Mouse (Mus musculus): ENCODE results near the gene Hs3st3a1.

Hs3st3a1 gene

DNA sequence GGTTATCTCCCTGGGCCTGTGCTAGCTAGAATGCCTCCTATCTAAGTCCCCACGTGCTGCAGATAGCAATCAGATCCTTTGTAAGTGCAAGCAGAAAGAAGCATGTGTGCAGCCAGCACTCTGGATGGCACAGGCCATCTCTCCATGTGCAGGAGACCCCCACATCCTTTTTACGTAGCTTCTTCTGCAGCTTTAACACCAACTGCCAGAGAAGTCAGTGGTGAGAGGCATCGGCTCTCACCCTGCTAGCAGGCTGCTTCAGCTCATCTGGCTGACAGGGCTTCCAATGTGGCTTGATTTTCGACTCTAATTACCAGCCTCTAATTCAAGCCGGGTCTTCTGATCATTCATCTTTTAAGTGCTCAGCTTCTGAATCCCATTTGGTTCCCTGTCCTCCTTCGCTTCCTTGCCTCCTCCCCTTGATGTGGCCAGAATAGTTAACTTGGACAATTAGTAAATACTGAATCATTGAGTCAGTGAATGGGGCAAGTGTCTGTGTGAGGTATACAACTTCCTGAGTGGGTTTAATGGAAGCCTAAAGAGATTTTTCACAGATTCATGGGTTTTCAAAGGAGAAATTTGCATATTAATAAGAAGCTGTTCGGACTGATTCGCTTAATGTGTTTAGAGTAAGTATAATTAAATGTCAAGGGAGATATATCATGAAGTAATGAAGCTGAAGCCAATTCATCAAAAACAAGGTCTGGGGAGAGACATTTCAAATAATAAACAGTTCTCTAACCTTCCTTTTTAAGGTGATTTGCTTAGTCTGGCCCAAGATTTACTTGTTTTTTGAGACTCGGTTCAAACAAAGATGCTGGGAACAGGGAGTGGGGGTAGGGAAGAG lies 54.7 kb downstream of the Hs3st3a1 start:
- no peak for DNase-seq (ENCODE audit: low read depth, low spot score)

- no peak for DNase-seq (ENCODE audit: low read depth, low spot score)
These were observed 59.3 kb downstream of the Hs3st3a1 start for GRCm38 (mm10) chr11:64494448-64494847.

- DNase-seq (ENCODE audit: low read depth, low spot score): no peak
These were observed 60.8 kb downstream of the Hs3st3a1 start for GRCm38 (mm10) chr11:64495935-64496334.

DNA sequence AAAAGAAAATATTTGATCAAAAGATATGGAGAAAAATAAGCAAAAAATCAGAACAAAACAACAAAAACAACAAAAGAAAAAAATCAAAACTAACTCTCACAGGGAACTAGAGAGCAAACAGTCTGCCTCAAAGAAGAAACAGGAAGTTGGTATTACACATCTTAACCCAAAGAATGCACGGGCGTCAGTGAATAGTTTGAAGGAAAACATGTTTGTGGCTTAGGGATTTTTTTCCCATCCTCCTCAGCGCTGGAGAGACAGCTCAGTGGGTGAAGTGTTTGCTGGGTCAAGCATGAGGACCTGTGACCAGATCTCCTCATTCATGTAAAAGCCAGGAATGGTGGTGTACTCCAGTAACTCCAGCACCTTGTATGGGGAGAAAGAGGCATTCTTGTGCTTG lies 61.5 kb downstream of the Hs3st3a1 start:
- no peak for DNase-seq (ENCODE audit: low read depth, low spot score)

DNA sequence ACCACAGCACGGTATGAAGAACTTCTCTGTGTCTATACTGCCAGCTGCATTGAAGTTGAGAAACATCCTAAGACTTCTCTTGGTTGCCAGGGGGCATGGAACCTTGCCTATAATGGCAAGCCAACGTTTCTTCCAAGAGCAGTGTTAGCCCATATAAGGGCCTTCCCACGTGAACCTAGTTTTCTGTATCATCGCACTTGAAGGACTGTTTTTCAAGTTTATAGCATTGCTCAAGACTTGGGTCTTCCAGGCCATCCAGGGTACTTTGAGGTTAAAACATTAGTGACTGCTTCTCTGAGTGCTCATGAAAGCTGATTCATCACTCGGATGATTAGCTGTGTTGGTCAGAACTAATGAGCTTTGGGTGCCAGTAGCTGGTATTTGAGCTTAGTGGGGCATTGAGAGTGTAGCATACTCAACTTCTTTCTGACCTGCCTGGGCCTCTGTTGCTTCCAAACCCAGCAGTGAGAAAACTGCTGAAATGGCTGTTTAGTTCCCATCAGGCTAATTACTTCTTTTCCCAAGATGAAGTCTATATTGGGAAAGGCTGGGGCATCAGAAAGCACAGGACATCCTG lies 65.5 kb downstream of the Hs3st3a1 start:
- DNase-seq (ENCODE audit: low read depth, low spot score): no peak

GRCm38 (mm10) chr11:64503040-64503439 lies 67.9 kb downstream of the Hs3st3a1 start:
- no peak for DNase-seq (ENCODE audit: low read depth, low spot score)

- no peak for DNase-seq (ENCODE audit: low read depth, low spot score)
These were observed 70.8 kb downstream of the Hs3st3a1 start for GRCm38 (mm10) chr11:64505924-64506323.

- DNase-seq (ENCODE audit: low read depth, low spot score): no peak
These were observed 71.9 kb downstream of the Hs3st3a1 start for GRCm38 (mm10) chr11:64507024-64507423.

DNA sequence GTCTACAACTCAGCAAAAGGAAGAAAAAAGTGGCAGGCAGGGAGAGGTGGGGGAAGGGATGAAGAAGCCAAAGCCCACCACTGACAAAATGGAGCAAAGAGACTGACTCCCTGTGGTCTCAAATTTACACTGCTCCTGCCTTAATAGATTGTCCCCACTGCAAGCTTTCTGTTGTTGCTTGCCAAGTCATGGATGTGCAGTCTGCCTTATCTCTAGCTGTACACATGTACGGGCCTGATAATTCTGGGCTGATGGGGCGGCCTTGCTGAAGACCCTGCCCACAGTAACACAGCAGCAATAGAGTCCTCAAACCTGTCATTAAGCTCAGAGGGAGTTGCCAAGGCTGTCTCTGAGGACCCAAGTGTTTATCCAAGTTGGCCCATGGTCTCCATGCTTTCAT lies 74.0 kb downstream of the Hs3st3a1 start:
- no peak for DNase-seq (ENCODE audit: low read depth, low spot score)

DNA sequence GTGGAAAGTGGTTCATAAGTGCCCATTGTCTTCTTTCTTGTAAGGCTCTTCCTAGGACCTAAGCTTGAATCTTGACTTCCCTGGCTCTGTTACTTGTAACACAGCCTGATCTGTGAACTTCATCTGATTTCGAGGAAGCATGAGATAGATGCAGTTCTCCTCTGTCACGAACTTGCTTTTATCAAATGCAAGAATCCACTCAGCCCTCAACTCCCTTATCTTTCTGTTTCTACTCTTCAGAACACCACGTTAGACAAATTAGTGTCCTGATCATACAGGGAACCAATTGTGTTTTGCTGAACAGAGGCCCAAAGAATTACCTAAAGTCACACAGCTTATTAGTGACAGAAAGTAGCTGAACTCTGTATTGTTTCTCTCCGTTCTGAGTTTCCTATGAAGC lies 77.2 kb downstream of the Hs3st3a1 start:
- no peak for DNase-seq (ENCODE audit: low read depth, low spot score)

- DNase-seq (ENCODE audit: low read depth, low spot score): no peak
These were observed 78.3 kb downstream of the Hs3st3a1 start for GRCm38 (mm10) chr11:64513419-64513818.

DNA sequence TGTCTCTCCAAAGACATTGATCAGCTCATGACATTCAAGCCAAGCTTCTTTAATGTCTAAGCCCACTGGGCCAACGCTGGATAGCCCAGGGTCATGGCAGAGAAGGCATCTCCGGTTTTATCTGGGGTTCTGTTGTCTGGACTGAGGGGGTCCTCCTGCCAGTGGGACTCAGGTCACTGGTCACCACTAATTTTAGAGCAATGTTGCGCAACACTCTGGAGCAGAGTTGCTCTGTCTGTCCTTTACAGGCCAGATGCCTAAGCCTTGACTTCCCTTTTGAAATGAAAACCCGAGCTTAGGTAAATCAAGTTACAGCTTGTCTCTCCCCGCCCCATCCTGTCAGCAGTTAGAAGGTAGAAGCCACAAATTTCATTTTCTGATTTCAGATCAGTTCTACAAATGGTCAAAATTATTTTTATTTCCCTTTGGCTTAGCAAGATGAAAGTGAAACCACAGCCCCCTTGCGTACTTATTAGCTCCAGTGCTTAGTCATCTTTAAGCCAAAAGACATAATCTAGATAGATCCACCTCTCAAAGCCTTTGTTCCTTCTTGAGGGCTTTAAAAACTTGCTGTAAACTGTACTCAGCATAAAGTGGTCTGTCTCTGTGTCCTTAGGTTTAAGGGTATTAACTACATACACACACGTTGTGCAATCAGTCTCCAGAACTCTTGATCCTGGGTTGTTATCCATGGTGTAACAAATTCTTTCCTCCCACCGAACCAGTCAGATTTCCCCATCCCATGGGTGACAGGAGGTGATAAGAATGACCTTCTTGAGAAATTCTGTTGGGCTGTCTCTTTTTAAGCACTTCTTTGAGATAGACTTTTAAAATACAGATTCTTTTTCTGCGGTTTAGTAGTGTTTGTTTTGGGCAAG lies 81.8 kb downstream of the Hs3st3a1 start:
- DNase-seq (ENCODE audit: low read depth, low spot score): no peak

GRCm38 (mm10) chr11:64518146-64518841 lies 83.2 kb downstream of the Hs3st3a1 start:
- no peak for DNase-seq (ENCODE audit: low read depth, low spot score)

- DNase-seq (ENCODE audit: low read depth, low spot score): no peak
These were observed 89.0 kb downstream of the Hs3st3a1 start for GRCm38 (mm10) chr11:64523993-64524570.

DNA sequence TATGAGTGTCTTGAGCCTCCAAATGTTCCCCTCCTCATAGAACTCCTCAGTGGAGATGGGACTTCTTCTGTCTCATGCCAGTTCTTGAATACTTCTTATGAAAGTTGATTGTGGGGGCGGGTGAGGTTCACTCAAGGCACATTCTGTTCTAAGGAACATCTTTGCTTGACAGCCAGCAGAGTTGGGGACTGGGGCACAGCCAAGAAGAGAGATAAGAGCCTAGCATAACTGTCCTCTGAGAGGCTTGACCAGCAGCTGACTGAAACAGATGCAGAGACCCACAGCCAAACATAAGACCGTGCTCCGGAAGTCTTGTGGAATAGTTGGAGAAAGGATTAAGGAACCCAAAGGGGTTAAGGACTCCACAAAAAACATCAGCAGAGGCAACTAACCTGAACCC lies 102.1 kb downstream of the Hs3st3a1 start:
- no peak for DNase-seq (ENCODE audit: low read depth, low spot score)

DNA sequence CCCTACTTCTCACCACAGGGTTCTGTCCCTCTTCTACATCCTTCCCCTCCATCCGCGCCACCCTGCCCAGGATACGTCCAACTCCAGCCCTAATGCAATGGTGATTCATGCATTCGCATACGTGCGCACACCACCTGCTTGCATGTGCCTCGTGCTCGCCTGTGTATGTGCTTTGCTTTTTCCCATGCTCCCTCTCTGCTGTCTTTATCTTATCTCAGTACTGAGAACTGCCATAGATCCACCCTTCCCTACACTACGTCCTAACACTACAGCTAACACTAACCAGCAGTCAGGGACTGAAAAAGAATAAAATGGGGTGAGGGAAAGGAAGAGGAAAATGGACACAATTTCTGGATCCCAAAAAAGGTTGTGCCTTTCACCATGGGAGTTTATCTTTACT lies 106.7 kb downstream of the Hs3st3a1 start:
- no peak for DNase-seq (ENCODE audit: low read depth, low spot score)

- DNase-seq (ENCODE audit: low read depth, low spot score): no peak
These were observed 107.2 kb downstream of the Hs3st3a1 start for GRCm38 (mm10) chr11:64542335-64542734.

DNA sequence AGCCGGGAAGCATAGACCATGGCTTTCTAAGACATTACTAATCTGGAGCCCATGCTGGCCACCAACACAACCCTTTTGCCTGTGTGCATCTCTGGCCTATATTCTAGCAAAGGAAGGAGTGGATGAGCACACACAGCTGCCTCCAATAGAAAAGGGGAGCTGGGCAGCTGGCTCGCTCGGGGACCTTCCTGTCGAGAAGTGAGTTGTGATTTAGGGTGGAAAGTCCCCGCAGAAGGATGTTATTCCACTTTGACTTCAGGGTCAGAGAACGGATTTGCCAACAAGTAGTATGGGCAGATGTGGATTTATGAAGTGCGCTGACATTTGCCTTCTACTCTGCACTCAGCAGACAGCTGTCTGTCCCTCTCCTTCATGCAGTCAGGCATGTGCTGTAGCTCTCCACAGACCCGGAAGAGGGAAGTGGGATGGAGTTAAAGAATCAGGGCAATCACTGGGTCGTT lies 108.1 kb downstream of the Hs3st3a1 start:
- no peak for DNase-seq (ENCODE audit: low read depth, low spot score)

GRCm38 (mm10) chr11:64544236-64544635 lies 109.1 kb downstream of the Hs3st3a1 start:
- DNase-seq (ENCODE audit: low read depth, low spot score): no peak

GRCm38 (mm10) chr11:64549380-64549779 lies 114.2 kb downstream of the Hs3st3a1 start:
- DNase-seq (ENCODE audit: low read depth, low spot score): no peak

DNA sequence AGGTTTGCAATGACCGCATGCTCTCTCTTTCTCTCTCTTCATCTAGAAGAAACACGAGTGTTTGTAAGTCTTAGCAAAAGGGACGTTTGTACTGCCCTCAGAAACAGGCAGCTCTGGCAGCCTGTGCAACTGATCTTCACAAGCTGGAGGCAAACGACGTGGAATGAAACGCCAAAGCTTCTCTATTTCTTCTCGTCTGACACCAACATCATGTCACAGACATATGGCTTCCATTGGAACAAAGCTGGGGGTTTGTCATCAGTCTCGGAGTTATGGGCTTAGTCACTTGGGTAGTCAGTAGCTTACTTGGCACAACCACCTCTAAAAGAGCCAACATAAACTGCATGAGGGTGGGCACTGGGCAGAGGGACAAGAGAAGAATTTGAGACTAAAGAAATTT lies 114.8 kb downstream of the Hs3st3a1 start:
- no peak for DNase-seq (ENCODE audit: low read depth, low spot score)
